Mouse (Mus musculus) heart, postnatal 14 days (tissue): ENCODE measurements around the gene Mob1a. TPM values are rescaled to one million over a fixed set of nuclear protein-coding genes. Genes with fewer than 3 reads are reported as not detected.

Experiments
- DNase-seq, 2 experiments: peaks; one replicate each; pipeline ENCODE4 v3.0.0; 2021 to 2022
- intact Hi-C: fragments of 180-260 bp; cut with DNase I; formaldehyde crosslinking; loops from one replicate; pipeline ENCODE4 v1.15.1; 2025
- long read RNA-seq, 2 experiments: library from polyadenylated mRNA; stranded (forward); transcript quantifications; one replicate each; pipeline ENCODE4 v2.0.0; 2021
- total RNA-seq, 2 experiments: library from RNA; stranded (reverse); gene quantifications; 2 replicates each; pipeline ENCODE4 v1.2.3; 2021

The Mob1a gene
- 10 to 100 TPM; 29.3 to 30.0 TPM for total RNA-seq
- long read RNA-seq, experiment 1, full-length matches to known transcripts: 4 of 12 reads
- long read RNA-seq, experiment 1, partial matches to known transcripts: 0 of 12 reads
- long read RNA-seq, experiment 1, other reads (novel, unspliced or antisense): 8 of 12 reads
- long read RNA-seq, experiment 2, full-length matches to known transcripts: 6 of 24 reads
- long read RNA-seq, experiment 2, partial matches to known transcripts: 2 of 24 reads
- long read RNA-seq, experiment 2, other reads (novel, unspliced or antisense): 16 of 24 reads

DNA sequence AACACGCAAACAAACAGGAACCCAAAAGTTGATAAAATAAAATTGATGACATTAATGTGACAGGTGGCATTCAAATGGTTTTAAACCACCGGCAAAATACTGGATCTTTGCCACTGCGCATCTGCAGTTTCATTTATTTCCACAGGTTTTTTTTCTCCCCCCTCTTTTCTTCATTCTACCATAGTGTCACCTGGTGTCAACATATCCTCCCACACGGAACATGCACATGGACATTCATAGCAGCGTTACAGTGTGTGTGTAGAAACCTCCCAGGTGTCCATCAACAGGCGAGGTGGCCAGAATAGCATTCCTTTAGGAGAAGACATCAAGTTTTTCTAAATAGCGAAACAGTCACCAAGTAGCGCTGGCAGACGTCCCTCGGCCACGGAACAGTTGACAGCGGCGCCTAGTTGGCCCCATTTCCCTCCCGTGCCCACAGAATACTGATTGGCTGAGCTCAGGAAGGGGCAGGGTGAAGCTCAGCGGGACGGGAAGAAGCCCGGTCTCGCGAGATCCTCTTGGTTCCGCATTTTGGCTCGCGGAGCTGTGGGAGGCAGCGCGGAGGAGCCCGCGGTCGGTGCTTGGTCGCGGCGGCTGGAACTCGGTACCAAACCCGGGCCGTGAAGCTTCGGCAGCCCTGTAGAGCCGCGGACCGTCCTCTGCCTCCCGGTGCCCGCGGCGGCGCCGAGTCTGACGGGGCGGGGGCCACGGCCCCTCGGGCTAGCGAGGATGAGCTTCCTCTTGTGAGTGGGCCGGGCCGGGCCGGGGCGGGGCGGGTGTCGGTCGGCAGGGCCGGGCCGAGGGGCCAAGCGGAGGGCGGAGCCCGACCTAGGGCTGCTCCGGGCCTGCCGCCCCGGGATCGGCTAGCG, at the start of gene Mob1a, which contains the start of gene Mthfd2:
TSS of gene Mob1a (plus strand) at position 492 of the 869 bp plus-strand sequence.
TSS of gene Mthfd2 (minus strand) at position 384 of the 869 bp plus-strand sequence.
- peak; percentile 93 to 94 for DNase-seq
- intact Hi-C loops: loop anchor here (10.0 kb wide), 1 partner anchor 449 kb away; the partner anchor contains the start of gene Tex261

DNA sequence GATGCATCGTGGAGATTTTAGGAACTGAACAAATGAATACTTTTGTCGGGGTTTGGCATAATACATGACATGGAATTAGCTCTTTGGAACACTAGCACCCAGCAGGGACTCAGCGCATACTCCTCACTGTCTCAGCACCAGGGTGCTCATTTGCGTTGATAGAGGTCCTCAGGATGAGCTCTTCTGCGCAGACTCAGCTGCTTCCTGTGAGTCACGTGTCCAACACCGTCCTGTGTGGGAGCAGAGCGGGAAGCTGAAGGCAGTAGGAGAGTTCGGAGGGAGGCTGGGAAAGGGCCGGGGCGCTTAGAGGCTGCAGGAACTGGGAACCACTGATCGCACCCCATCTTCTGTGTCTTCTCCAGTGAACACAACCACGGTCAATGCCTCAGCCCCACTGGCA, 48.7 kb upstream of the Mob1a start:
- intact Hi-C loops: loop anchor here (2.0 to 10.0 kb wide), 2 partner anchors 62 to 282 kb away; no protein-coding TSS in a partner anchor
- DNase-seq: no peak

DNA sequence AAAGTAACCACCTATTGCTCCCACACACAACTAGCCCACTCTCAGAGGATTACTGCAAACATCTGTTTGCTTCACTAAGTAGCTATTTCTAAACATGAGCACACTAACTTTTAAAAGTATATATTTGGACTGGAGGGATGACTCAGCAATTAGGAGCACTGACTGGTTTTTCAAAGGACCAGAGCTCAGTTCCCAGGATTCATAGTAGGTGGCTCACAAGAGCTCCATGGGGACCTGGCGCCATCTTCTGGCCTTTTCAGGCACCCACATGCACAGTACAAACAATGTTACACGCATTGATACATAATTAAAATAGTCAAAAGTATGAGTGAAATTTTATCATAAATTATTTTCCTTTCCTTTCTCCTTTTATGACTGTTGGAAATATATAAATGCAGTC, 46.9 kb upstream of the Mob1a start:
- intact Hi-C loops: loop anchor here (10.0 kb wide), 1 partner anchor 284 kb away; no protein-coding TSS in a partner anchor
- DNase-seq: peak in 1 of 2 experiments; percentile 29

DNA sequence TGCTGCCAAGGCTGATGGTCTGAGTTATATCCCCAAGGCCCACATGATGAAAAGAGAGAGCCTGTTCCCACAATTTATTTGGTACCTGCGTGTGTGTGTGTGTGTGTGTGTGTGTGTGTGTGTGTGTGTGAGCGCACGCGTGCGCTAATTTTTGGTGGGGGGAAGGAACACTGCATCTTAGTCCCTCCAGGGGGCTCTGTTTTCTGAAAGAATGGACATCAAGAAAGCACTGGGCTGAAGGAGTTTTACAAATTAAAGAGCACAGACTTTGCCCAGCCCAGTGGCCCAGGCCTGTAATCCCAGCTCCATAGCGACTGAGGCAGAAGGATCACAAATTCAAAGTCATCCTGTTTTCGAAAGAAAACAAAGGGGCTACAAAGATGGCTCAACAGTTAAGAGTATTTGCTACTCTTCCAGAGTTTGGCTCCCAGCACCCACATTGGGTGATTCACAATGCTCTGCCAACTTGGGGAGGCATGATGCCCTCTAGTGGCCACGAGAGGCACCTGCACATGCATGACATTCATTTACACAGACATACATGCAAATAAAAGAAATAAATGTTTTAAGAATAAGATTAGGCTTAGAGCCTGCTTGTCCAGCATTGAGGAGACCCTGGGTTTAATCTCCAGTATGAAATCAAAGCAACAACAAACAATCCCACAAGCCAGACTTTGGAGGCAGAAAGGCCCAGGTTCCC, 45.4 kb upstream of the Mob1a start:
- peak in 1 of 2 experiments; percentile 16 for DNase-seq
- intact Hi-C loops: no loop called here

DNA sequence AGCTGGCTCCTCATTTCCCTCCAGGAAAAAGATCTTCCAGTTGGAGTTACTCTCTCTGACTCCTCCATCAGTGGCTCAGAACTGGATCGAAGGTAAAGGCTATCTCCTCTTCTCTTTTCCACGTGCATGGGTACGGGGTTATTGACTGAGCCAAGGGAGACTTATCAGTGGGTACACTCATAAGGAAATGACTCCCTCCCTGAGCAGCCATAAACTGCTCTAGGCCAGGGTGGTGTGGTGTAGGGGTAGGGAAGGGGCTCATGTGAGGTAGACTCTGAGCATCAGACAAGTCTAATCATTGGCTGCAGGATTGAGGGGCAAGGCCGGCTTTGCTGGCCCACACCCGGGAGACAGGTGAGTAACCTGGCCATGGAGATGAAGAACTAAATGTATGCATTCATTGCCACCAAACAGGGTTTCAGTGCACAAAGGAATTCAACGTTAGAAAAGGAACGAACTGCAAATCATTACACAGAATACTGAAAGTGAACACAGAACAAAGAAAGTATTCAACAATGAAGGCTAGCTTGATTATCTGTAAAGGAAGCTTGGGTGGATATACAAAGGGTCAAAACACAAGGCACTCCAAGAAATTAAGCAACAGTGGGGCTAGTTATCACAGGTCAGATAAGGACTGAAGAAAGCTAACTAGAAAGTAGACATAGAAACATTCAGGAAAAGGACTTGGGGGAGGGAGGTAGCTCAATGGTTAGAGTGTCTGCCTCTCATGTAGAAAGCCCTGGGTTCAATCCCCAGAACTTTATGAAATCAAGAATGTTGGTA, 25.2 kb upstream of the Mob1a start:
- DNase-seq: no peak
- intact Hi-C loops: no loop called here

DNA sequence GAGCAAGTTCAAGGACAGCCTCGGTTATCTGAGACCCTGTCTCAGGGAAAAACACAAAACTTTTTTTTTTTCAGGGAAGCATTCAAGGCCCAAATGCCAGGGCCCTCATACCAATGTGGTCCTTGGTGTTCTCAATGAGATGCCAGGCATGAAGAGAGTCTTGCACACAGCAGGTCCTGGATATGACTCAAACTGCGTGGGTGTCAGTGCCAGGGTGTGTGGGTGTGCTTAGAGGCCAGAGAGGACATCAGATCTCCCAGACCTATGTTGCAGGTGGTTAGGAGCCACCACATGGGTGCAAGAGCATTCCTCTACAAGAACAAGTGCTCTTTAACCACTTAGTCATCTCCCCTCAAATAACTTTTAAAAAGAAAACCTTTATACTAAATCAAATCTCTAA, 24.5 kb upstream of the Mob1a start:
- intact Hi-C loops: no loop called here
- DNase-seq: no peak

DNA sequence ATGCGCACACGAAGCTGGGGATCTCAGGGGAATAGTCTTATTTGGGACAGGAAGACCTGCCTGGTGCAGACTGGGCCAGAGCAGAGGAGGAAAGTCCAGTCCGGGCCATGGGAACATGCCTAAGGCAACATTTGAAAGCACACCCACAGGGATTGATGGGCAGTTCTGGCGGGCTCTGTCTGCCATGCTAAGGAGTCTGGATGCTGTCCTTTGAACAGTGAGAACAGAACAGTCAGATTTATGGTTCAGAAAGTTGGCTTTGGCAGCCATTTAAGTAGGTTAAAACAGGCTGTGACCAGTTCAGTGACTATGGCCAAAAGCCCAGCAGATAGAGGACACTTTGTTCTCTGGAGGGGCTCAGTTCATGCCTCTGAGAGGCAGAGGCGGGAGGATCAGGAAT, 23.6 kb upstream of the Mob1a start:
- intact Hi-C loops: no loop called here
- DNase-seq: no peak

DNA sequence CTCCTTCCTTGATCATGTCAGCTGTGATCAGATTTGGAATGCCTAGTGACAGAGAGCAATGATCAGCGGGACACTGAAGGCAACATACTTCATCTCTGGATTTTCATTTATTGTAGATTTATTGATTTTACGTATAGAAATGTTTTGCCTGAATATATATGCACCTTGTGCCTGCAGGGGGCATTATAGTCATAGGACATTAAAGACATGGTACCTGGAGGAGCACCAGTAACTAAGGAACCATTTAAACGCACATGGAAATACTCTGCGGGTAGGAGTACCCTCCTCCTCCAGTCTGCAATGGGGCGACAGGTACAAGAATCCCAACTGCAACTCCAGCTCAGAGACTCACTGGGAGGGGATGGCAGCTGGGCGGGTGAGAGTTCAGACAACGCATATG, 16.8 kb upstream of the Mob1a start:
- DNase-seq: no peak
- intact Hi-C loops: no loop called here

DNA sequence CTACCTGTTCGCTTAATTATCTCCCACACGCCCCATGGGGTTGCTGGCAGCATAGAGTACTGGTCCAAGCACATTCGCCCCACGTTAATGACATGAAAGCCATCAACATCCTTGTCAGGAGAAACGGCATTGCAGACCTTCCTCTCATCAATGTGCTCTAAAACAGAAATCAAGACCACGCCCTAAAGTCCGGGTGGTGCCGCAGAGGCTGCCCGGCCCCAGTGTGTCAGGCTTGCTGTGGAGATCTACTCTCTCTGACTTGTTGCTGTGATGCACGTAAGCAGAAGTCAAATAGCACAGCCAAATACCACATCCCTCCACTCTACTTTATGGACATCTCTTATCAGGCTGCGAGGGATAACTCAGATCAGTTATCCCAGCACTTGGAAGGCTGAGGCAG, 14.6 kb upstream of the Mob1a start:
- intact Hi-C loops: no loop called here
- DNase-seq: no peak

DNA sequence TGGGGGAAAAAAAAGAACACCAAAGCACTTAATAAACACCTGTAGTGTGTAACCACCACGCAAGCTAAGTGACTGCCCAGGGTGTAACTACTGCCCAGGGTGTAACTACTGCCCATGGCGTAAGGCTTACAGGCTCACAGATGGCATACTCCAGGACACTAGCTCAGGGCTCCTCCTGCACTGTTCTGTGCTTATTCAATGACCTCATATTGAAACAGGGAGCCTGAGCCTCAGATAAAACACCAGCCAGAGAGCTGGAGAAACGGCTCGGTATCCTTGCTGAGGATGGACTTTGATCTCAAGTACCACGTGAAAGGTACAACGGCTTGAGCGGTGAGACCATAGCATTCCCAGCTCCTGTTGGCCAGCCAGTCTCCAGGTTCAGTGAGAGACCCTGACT, 13.8 kb upstream of the Mob1a start:
- DNase-seq: no peak
- intact Hi-C loops: no loop called here

DNA sequence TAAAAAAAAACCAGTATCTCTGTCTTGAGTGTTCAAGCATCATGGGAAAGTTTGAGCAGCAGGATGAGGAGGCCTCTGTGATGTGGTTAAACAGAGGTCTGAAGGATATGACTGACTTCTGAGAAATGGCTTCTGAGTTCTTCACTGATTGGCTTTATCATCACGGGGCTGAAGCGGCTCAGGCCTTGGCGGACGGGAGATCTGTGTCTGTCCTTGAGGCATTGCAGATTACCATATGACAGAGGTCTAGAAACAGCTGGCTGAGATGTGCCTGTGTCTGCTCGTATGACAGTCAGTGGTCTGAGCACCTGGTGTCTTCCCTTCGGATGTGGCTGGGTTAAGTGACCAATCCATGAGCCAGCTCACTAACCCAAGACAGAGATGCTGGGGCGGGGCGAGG, 13.3 kb upstream of the Mob1a start:
- no peak for DNase-seq
- intact Hi-C loops: no loop called here

DNA sequence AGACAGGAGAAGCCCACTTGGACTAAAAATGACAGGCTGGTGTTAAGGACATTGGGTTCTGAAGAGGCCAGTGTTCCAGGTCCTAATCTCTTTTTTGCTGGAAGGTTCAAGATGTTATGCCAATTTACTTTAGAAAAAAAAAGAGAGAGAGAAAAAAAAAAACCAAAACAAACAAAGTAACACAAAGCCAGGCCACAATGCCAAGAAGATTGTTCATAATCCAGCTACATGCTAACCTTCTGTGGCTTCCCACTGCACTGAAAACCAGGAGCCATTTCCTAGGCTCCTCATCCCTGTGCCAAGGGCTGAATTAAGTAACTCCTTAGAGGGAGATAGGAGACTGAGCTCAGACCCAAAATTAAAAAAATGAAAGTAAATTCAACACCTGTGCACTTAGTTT, 10.5 kb upstream of the Mob1a start:
- no peak for DNase-seq
- intact Hi-C loops: no loop called here

DNA sequence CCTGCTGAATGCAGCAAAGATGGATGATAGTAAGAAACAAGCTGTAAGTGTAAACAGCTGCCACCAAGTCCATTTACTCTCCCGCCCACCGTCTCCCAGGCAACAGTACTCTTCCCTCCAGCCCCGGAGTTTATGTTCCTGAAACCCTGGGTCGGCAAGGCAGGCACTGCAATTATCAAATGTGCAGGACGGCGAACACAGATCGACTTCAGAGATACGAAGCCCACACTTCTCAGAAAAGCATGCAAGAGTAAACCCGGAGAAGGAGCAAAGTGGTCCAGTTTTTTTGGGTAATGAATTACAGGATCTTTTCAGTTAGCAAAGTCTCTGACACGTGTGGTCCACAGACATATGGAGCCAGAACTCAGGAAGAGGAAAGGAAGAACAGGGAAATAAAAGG, 9.8 kb upstream of the Mob1a start:
- DNase-seq: no peak
- intact Hi-C loops: no loop called here

DNA sequence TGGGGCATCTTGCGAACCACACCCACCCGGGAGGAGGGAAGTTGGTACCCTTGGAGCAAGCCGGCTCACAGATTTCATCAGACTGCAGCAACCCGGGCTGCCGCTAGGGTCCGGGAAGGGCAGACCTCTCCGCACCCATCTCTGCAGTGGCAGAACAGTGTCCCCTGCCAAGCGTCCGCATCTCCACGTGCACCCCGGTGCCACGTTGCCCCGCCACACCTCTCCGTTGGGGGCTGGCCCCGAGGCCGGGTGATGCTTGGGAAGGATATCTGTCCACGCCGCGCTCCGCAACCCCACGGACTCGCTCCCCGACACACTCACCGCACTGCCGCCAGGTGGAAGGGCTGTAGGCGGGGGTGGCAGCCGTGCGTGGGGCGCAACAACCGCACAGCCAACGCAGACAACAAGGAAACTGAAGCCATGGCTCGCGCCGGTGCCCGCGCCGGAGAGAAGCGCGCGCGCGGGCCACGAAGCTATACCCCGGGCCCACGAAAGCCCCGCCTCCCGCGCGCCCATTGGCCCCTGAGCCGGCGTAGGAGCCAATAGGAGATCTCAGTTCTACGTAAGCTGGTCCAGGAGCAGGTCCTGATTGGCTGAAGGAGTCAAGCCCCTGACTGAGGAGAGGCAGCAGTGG, 8.6 kb upstream of the Mob1a start:
- DNase-seq: peak; percentile 91 to 92
- intact Hi-C loops: no loop called here

DNA sequence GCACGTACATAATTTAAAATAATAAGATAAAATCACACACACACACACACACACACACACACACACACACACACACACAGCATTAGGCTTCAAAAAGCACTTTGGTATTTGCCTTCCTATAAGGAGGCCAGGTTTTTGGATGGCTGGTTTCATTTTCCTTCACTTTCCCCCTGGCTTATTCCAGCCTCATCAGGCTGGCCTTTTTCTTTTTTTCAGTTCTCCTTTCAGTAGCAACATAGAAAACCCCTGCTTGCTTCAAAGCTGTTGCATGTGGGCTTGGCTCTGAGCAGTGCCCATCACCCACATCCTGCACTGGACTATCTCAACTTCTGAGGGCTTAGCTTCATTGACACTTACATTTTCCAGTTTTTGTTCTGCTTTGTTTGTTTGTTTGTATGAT, 3.9 kb upstream of the Mob1a start:
- no peak for DNase-seq
- intact Hi-C loops: loop anchor here (10.0 kb wide), 1 partner anchor 453 kb away; the partner anchor contains the start of gene Tex261

DNA sequence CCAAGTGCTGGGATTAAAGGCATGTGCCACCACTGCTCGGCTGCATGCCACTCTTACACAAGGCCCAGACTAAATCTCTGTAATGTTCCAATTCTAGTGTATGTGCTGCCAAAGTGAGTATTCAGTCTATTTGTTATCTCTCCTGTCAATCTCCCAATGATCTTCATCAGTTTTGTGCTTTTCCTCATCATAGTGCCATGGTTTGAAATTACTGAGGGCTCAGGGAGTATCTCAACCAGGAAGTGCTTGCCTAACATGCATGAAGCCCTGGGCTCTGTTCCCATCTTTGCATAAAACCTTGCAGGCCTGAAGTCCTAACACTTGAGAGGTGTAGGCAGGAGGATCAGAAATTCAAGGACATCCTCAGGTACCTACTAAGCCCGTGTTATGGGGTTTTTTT, 3.0 kb upstream of the Mob1a start:
- intact Hi-C loops: loop anchor here (10.0 kb wide), 1 partner anchor 452 kb away; the partner anchor contains the start of gene Tex261
- no peak for DNase-seq

DNA sequence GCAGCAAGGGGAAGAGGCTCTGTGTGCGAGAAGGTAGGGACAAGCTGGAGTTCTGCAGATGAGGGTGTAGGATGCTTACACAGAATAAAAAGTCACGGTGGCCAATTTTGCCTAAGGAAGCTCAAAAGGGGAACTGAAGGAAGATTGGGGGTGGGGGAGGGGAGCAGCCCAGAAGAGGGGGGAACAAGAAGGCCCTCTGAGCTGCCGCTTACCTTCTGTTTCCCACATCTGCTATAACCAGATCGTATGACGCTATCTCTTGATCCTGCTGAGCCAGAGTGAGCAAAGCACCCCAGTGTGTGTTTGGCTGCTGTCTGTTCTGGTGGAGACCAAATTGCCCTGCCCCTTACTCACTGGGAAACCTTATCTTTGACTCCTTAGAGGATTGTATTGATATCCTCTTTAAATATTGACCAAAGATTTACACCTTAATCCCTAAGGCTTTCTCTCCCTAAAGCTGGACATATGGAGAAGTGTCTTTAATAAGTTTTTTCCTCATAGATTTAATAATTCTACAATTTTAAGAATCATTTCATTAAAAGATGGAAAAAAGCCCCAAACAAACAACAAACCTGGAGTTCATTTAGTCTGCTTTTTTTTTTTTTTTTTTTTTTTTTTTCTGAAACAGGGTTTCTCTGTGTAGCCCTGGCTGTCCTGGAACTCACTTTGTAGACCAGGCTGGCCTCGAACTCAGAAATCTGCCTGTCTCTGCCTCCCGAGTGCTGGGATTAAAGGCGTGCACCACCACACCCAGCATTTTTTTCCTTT, 2.0 kb upstream of the Mob1a start:
- no peak for DNase-seq
- intact Hi-C loops: loop anchor here (10.0 kb wide), 1 partner anchor 451 kb away; the partner anchor contains the start of gene Tex261

DNA sequence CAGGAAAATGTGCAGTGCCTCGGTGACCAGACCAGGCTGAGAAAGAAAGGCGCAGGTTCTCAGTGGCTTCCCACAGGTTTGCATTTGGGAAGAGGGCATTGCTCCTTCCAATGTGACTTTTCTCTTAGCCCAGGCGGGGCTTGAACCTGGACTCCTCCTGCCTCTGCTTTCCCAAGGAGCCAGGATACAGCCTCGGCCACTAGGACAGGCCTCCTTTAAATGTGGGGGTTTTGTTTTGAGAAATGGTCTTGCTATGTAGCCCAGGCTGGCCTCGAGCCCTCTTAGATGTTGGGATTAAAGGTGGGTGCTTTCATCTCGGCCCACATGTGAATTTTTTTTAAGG, 549 bp downstream of the Mob1a start:
- intact Hi-C loops: loop anchor here (10.0 kb wide), 1 partner anchor 448 kb away; the partner anchor contains the start of gene Tex261
- DNase-seq: no peak

DNA sequence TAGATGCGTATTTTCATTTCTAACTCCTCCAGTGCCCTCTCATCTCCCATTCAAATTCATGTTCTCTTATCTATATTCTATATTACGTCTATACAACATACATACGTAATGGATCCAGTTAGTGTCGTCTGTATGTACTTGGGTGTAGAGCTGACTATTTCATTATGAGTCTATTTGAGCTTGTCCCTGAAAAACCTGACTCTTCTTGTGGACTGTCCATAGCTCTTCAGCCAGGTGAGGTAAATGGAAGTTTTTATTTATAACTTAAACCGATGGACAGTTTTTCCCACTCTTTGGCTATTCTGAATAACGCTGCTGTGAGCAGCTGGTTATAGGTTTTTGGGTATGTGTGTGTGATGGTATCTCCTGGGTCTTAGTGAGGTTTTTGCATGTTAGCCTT, 945 bp downstream of the Mob1a start:
- DNase-seq: no peak
- intact Hi-C loops: loop anchor here (10.0 kb wide), 1 partner anchor 448 kb away; the partner anchor contains the start of gene Tex261
